Mouse (Mus musculus): Measurements from ENCODE around the gene Nfil3. TPM values are rescaled to one million over a fixed set of nuclear protein-coding genes. Genes with fewer than 3 reads are reported as not detected.

The Nfil3 gene
- total RNA-seq, 1 experiment = 5.8 TPM

- DNase-seq (ENCODE audit: low read depth, low spot score) = no peak
- H3K4me1 ChIP-seq (ENCODE audit: control insufficient read depth in 2 of 2, insufficient read depth in 2 of 2, low read length in 2 of 2, poor library complexity in 1 of 2) = peaks cover 0 to 2% of the 10 kb centered on the region in 2 experiments; a peak in 2 of 4 replicates
- in situ Hi-C loops (cut with MboI; ENCODE audit: low sequenced_read_pairs in 2 of 2, unreplicated experiment in 2 of 2) = loop anchor here in 1 of 2 experiments (25.0 kb wide), 1 partner anchor 264 kb away; no protein-coding TSS in a partner anchor
- no peak overlapping the region for H3K4me3 ChIP-seq (ENCODE audit: insufficient read depth in 1 of 2, low read depth in 1 of 2, low read length in 2 of 2, poor library complexity in 1 of 2, severe bottlenecking in 1 of 2)
- H3K27ac ChIP-seq (ENCODE audit: insufficient read depth, low read depth, low read length, poor library complexity, severe bottlenecking) = no peak overlapping the region
- H3K36me3 ChIP-seq (ENCODE audit: control insufficient read depth, insufficient read depth, low read length, poor library complexity, severe bottlenecking) = no peaks in the 10 kb centered on the region
- H3K9me3 ChIP-seq (ENCODE audit: control insufficient read depth, insufficient read depth, low read depth, low read length) = no peaks in the 10 kb centered on the region
- TF ChIP-seq CHD2 (IDR thresholded peaks at IDR 0.05; ENCODE audit: low read depth, low read length) (no peak), MAFK (IDR thresholded peaks at IDR 0.05; ENCODE audit: insufficient read depth, low read depth, low read length) (no peak), ZNF384 (IDR thresholded peaks at IDR 0.05; ENCODE audit: low read depth, low read length) (no peak), ZC3H11A (IDR thresholded peaks at IDR 0.05; ENCODE audit: borderline replicate concordance, low read depth, low read length) (no peak), HCFC1 (IDR thresholded peaks at IDR 0.05; ENCODE audit: borderline replicate concordance, insufficient read depth, low read length) (no peak)
- H3K9ac ChIP-seq (ENCODE audit: insufficient read depth, low read depth, low read length, poor library complexity, severe bottlenecking) = no peak overlapping the region
Measured at GRCm38 (mm10) chr13:52976130-52976509, 4.8 kb downstream of the Nfil3 start.

- Histone ChIP-seq H3K4me3 (ENCODE audit: insufficient read depth in 1 of 2, low read depth in 1 of 2, low read length in 2 of 2, poor library complexity in 1 of 2, severe bottlenecking in 1 of 2) (no peak overlapping the region), H3K9ac (ENCODE audit: insufficient read depth, low read depth, low read length, poor library complexity, severe bottlenecking) (no peak overlapping the region), H3K4me1 (ENCODE audit: control insufficient read depth in 2 of 2, insufficient read depth in 2 of 2, low read length in 2 of 2, poor library complexity in 1 of 2) (peaks cover 0 to 2% of the 10 kb centered on the region in 2 experiments; a peak in 2 of 4 replicates), H3K36me3 (ENCODE audit: control insufficient read depth, insufficient read depth, low read length, poor library complexity, severe bottlenecking) (no peaks in the 10 kb centered on the region), H3K9me3 (ENCODE audit: control insufficient read depth, insufficient read depth, low read depth, low read length) (no peaks in the 10 kb centered on the region), H3K27ac (ENCODE audit: insufficient read depth, low read depth, low read length, poor library complexity, severe bottlenecking) (no peak overlapping the region)
- no peak for DNase-seq (ENCODE audit: low read depth, low spot score)
- in situ Hi-C loops (cut with MboI; ENCODE audit: low sequenced_read_pairs in 2 of 2, unreplicated experiment in 2 of 2) = loop anchor here in 1 of 2 experiments (25.0 kb wide), 1 partner anchor 262 kb away; no protein-coding TSS in a partner anchor
- TF ChIP-seq ZNF384 (IDR thresholded peaks at IDR 0.05; ENCODE audit: low read depth, low read length) (no peak), CHD2 (IDR thresholded peaks at IDR 0.05; ENCODE audit: low read depth, low read length) (no peak), ZC3H11A (IDR thresholded peaks at IDR 0.05; ENCODE audit: borderline replicate concordance, low read depth, low read length) (no peak), HCFC1 (IDR thresholded peaks at IDR 0.05; ENCODE audit: borderline replicate concordance, insufficient read depth, low read length) (no peak), MAFK (IDR thresholded peaks at IDR 0.05; ENCODE audit: insufficient read depth, low read depth, low read length) (no peak)
Measured at GRCm38 (mm10) chr13:52974676-52975075, 6.2 kb downstream of the Nfil3 start.

DNA sequence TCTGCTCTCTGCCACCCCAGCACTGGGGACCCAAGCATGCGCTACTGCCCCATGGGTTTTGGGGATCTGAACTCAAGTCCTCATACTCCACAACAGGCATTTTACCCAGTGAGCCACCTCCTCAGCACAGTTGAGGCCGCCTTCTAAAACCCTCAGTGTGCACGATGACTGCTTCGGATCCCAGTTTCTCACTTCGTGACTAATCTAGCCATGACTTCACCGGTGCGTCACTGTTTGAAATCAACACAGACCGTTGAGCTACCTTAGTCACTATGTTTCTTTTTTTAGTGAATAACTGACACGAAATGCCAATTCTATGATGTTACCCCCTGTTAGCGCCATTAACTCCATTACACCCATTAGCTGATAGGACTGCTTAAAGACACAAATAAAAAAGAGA lies 7.4 kb downstream of the Nfil3 start:
- DNase-seq (ENCODE audit: low read depth, low spot score) = no peak

DNA sequence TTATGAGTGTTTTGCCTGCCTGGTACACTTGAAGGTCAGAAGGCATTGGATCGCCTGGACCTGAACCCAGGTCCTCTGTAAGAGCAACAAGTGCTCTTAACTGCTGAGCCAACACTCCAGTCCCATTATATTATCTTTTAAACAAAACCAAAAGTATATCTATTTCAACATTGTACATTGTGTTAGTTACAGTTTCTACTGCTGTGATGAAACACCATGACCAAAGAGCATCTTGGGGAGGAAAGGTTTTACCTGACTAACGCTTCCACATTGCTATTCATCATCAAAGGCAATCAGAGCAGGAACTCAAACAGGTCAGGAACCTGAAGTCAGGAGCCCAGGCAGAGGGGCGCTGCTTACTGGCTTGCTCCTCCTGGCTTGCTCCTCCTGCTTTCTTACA lies 8.2 kb downstream of the Nfil3 start:
- in situ Hi-C loops (cut with MboI; ENCODE audit: low sequenced_read_pairs in 2 of 2, unreplicated experiment in 2 of 2) = no loop called here

More for the DNA sequence above, 7.4 kb downstream of the Nfil3 start:
- H3K9ac ChIP-seq (ENCODE audit: insufficient read depth, low read depth, low read length, poor library complexity, severe bottlenecking) = no peak overlapping the region
- TF ChIP-seq HCFC1 (IDR thresholded peaks at IDR 0.05; ENCODE audit: borderline replicate concordance, insufficient read depth, low read length) (no peak), ZC3H11A (IDR thresholded peaks at IDR 0.05; ENCODE audit: borderline replicate concordance, low read depth, low read length) (no peak), CHD2 (IDR thresholded peaks at IDR 0.05; ENCODE audit: low read depth, low read length) (no peak), ZNF384 (IDR thresholded peaks at IDR 0.05; ENCODE audit: low read depth, low read length) (no peak), MAFK (IDR thresholded peaks at IDR 0.05; ENCODE audit: insufficient read depth, low read depth, low read length) (no peak)
- in situ Hi-C loops (cut with MboI; ENCODE audit: low sequenced_read_pairs in 2 of 2, unreplicated experiment in 2 of 2) = no loop called here
- no peak overlapping the region for H3K27ac ChIP-seq (ENCODE audit: insufficient read depth, low read depth, low read length, poor library complexity, severe bottlenecking)
- no peak overlapping the region for H3K4me3 ChIP-seq (ENCODE audit: insufficient read depth in 1 of 2, low read depth in 1 of 2, low read length in 2 of 2, poor library complexity in 1 of 2, severe bottlenecking in 1 of 2)
- H3K4me1 ChIP-seq (ENCODE audit: control insufficient read depth in 2 of 2, insufficient read depth in 2 of 2, low read length in 2 of 2, poor library complexity in 1 of 2) = no peaks in the 10 kb centered on the region; a peak in 1 of 4 replicates
- H3K36me3 ChIP-seq (ENCODE audit: control insufficient read depth, insufficient read depth, low read length, poor library complexity, severe bottlenecking) = no peaks in the 10 kb centered on the region
- H3K9me3 ChIP-seq (ENCODE audit: control insufficient read depth, insufficient read depth, low read depth, low read length) = no peaks in the 10 kb centered on the region

More for the DNA sequence above, 8.2 kb downstream of the Nfil3 start:
- TF ChIP-seq MAFK (IDR thresholded peaks at IDR 0.05; ENCODE audit: insufficient read depth, low read depth, low read length) (no peak), HCFC1 (IDR thresholded peaks at IDR 0.05; ENCODE audit: borderline replicate concordance, insufficient read depth, low read length) (no peak), ZNF384 (IDR thresholded peaks at IDR 0.05; ENCODE audit: low read depth, low read length) (no peak), ZC3H11A (IDR thresholded peaks at IDR 0.05; ENCODE audit: borderline replicate concordance, low read depth, low read length) (no peak), CHD2 (IDR thresholded peaks at IDR 0.05; ENCODE audit: low read depth, low read length) (no peak)
- no peak for DNase-seq (ENCODE audit: low read depth, low spot score)
- no peak overlapping the region for H3K9ac ChIP-seq (ENCODE audit: insufficient read depth, low read depth, low read length, poor library complexity, severe bottlenecking)
- no peaks in the 10 kb centered on the region; a peak in 1 of 4 replicates for H3K4me1 ChIP-seq (ENCODE audit: control insufficient read depth in 2 of 2, insufficient read depth in 2 of 2, low read length in 2 of 2, poor library complexity in 1 of 2)
- no peaks in the 10 kb centered on the region for H3K9me3 ChIP-seq (ENCODE audit: control insufficient read depth, insufficient read depth, low read depth, low read length)
- H3K4me3 ChIP-seq (ENCODE audit: insufficient read depth in 1 of 2, low read depth in 1 of 2, low read length in 2 of 2, poor library complexity in 1 of 2, severe bottlenecking in 1 of 2) = no peak overlapping the region
- H3K36me3 ChIP-seq (ENCODE audit: control insufficient read depth, insufficient read depth, low read length, poor library complexity, severe bottlenecking) = peaks cover 1% of the 10 kb centered on the region; the same call in 1 of the 2 replicates
- H3K27ac ChIP-seq (ENCODE audit: insufficient read depth, low read depth, low read length, poor library complexity, severe bottlenecking) = no peak overlapping the region

All from ES-E14 (cell line).